Mouse (Mus musculus) midbrain, postnatal 0 days (tissue): ENCODE data around the gene Ifnar2. TPM values are rescaled to one million over a fixed set of nuclear protein-coding genes. Genes with fewer than 3 reads are reported as not detected.

Experiments
- ATAC-seq: fragments of 200-750 bp; cut with Nextera tagmentation; 2 replicates; pipeline ENCODE4 v1.8.0; 2017; ENCODE audit warnings: moderate number of reproducible peaks, mild to moderate bottlenecking, moderate TSS enrichment, moderate library complexity; ENCODE audit not compliant: low FRiP score
- DNase-seq: peaks from one replicate; pipeline ENCODE4 v3.0.0-alpha.2; 2015; ENCODE audit warnings: low spot score
- H3K27ac ChIP-seq: fragments of 300-500 bp; sonication (generic); 2 replicates; pipeline ENCODE4 v1.5.1; 2014; ENCODE audit warnings: low read depth, mild to moderate bottlenecking, low read length, mixed read lengths
- H3K27me3 ChIP-seq: fragments of 300-500 bp; sonication (generic); 2 replicates; pipeline ENCODE4 v1.6.1; 2014; ENCODE audit warnings: low read length, control low read depth, mixed read lengths; ENCODE audit not compliant: insufficient read depth
- H3K36me3 ChIP-seq: fragments of 300-500 bp; sonication (generic); 2 replicates; pipeline ENCODE4 v1.6.1; 2014; ENCODE audit warnings: low read length, control low read depth, mixed read lengths; ENCODE audit not compliant: insufficient read depth
- H3K4me1 ChIP-seq: fragments of 300-500 bp; sonication (generic); 2 replicates; pipeline ENCODE4 v1.6.1; 2014; ENCODE audit warnings: mild to moderate bottlenecking, control low read depth, antibody characterized with exemption, low read length, mixed read lengths; ENCODE audit not compliant: insufficient read depth
- H3K4me2 ChIP-seq: fragments of 300-500 bp; sonication (generic); 2 replicates; pipeline ENCODE4 v1.6.1; 2014; ENCODE audit warnings: low read depth, mild to moderate bottlenecking, low read length, mixed read lengths; ENCODE audit not compliant: poor library complexity, severe bottlenecking
- H3K4me3 ChIP-seq: fragments of 300-500 bp; sonication (generic); 2 replicates; pipeline ENCODE4 v1.5.1; 2014; ENCODE audit warnings: low read depth, mild to moderate bottlenecking, low read length, moderate library complexity
- H3K9ac ChIP-seq: fragments of 300-500 bp; sonication (generic); replicated peaks from 2 replicates; pipeline ENCODE4 v1.6.1; 2014; ENCODE audit warnings: mild to moderate bottlenecking, low read length, moderate library complexity, mixed read lengths; ENCODE audit not compliant: poor library complexity, severe bottlenecking
- H3K9me3 ChIP-seq: fragments of 300-500 bp; sonication (generic); 2 replicates; pipeline ENCODE4 v1.6.1; 2016; ENCODE audit warnings: low read length, control low read depth
- CTCF ChIP-seq: IDR thresholded peaks from 2 replicates; pipeline ENCODE4 v1.5.1; 2016; ENCODE audit warnings: antibody characterized with exemption, mild to moderate bottlenecking
- WGBS: fragments of 180-500 bp; shearing (Covaris S2); extraction: QIAGEN DNeasy Blood & Tissue Kit; methylation state at CpG from one replicate; pipeline ENCODE4 v1.1.7; 2014; 5-methylcytosine and 5-hydroxymethylcytosine counted together
- polyA plus RNA-seq: library from polyadenylated mRNA; unstranded; fragments of >200 nt; fragmentation: Nextera tagmentation; extraction: Ambion mirVana; gene quantifications from 2 replicates; pipeline ENCODE4 v1.2.1, GENCODE M21; 2015
- total RNA-seq: library from RNA; depleted of rRNA; stranded (reverse); fragments of >200 nt; gene quantifications from 2 replicates; pipeline ENCODE4 v1.2.3, GENCODE M21; 2014; rRNA removed

Gene Ifnar2
- total and polyA plus RNA-seq, 2 experiments from 2014 or later: 32.2 to 40.1 TPM

- Histone ChIP-seq H3K4me2 (no peak overlapping the region), H3K36me3 (no peaks in the 10 kb centered on the region), H3K27ac (no peak overlapping the region), H3K4me3 (no peak overlapping the region), H3K27me3 (no peaks in the 10 kb centered on the region), H3K9ac (no peak overlapping the region), H3K4me1 (no peaks in the 10 kb centered on the region), H3K9me3 (no peaks in the 10 kb centered on the region)
- DNase-seq (no peak), ATAC-seq (no peak)
- TF ChIP-seq CTCF: no peak
- 74% methylated on average over 6 of the region's 6 CpGs for WGBS
Measured at GRCm38 (mm10) chr16:91447512-91447900, 74.9 kb downstream of the Ifnar2 start.

DNA sequence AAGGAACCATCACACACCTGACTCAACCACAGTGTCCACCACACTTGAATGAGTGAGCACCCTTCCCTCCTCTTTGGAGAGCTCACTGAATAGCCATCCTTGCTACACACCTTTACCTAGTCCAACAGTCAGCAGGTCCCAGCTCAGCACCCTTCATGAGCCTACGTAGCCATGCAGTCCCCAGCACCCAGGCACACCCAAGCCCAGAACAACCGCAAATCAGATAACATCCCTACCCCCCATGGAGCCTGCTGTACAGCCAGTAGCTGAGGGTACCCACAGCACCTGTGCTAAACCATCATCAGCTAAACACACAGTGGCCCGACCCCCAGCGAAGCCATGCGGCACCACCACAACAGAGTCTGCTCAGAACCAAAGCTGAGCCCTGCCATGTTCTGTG lies 75.5 kb downstream of the Ifnar2 start:
- H3K9ac ChIP-seq: no peak overlapping the region
- ATAC-seq: no peak

GRCm38 (mm10) chr16:91448895-91449294 lies 76.3 kb downstream of the Ifnar2 start:
- ATAC-seq (no peak), DNase-seq (no peak)
- Histone ChIP-seq H3K9ac (no peak overlapping the region), H3K27ac (no peak overlapping the region), H3K4me1 (no peaks in the 10 kb centered on the region), H3K9me3 (no peaks in the 10 kb centered on the region), H3K4me3 (no peak overlapping the region), H3K36me3 (no peaks in the 10 kb centered on the region), H3K27me3 (no peaks in the 10 kb centered on the region), H3K4me2 (no peak overlapping the region)
- 86% methylated on average over 7 of the region's 7 CpGs for WGBS
- TF ChIP-seq CTCF: no peak

More for the DNA sequence above, 75.5 kb downstream of the Ifnar2 start:
- no peak overlapping the region for H3K4me2 ChIP-seq
- no peaks in the 10 kb centered on the region for H3K9me3 ChIP-seq
- H3K36me3 ChIP-seq: no peaks in the 10 kb centered on the region
- H3K27me3 ChIP-seq: no peaks in the 10 kb centered on the region
- 94% methylated on average over 5 of the region's 5 CpGs for WGBS
- no peaks in the 10 kb centered on the region for H3K4me1 ChIP-seq
- H3K4me3 ChIP-seq: no peak overlapping the region
- no peak overlapping the region for H3K27ac ChIP-seq
- DNase-seq: no peak
- no peak for TF ChIP-seq CTCF

- Histone ChIP-seq H3K9me3 (no peaks in the 10 kb centered on the region), H3K4me3 (no peak overlapping the region), H3K9ac (no peak overlapping the region), H3K4me1 (no peaks in the 10 kb centered on the region), H3K27ac (no peak overlapping the region), H3K4me2 (no peak overlapping the region), H3K36me3 (no peaks in the 10 kb centered on the region), H3K27me3 (no peaks in the 10 kb centered on the region)
- ATAC-seq (no peak), DNase-seq (no peak)
- WGBS: 84% methylated on average over 12 of the region's 12 CpGs
- no peak for TF ChIP-seq CTCF
Measured at GRCm38 (mm10) chr16:91450137-91451064, 77.8 kb downstream of the Ifnar2 start.

DNA sequence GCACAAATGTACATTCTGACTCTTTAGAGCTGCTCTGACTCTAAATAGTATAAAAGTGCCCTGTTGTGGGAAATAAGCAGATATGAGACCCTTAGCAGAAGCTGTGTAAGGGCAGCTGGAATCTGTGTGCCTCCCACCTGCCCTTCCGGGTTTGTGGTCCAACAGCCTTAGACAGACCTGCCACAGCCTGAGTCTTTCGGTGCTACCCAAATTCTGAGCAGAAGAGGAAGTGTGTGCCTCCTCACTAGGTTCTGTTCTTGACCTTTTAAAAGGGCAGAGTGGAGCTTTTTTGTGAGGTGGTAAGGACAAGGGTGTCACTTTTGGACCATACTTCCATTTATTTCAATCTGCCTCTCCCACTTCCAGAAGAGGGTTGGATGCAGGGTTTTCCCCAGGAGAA lies 79.4 kb downstream of the Ifnar2 start:
- Histone ChIP-seq H3K4me2 (no peak overlapping the region), H3K9ac (no peak overlapping the region), H3K9me3 (no peaks in the 10 kb centered on the region), H3K4me1 (no peaks in the 10 kb centered on the region), H3K36me3 (no peaks in the 10 kb centered on the region), H3K27me3 (no peaks in the 10 kb centered on the region), H3K27ac (no peak overlapping the region), H3K4me3 (no peak overlapping the region)
- WGBS: 72% methylated on average over 2 of the region's 2 CpGs
- no peak for TF ChIP-seq CTCF
- no peak for DNase-seq
- ATAC-seq: no peak

DNA sequence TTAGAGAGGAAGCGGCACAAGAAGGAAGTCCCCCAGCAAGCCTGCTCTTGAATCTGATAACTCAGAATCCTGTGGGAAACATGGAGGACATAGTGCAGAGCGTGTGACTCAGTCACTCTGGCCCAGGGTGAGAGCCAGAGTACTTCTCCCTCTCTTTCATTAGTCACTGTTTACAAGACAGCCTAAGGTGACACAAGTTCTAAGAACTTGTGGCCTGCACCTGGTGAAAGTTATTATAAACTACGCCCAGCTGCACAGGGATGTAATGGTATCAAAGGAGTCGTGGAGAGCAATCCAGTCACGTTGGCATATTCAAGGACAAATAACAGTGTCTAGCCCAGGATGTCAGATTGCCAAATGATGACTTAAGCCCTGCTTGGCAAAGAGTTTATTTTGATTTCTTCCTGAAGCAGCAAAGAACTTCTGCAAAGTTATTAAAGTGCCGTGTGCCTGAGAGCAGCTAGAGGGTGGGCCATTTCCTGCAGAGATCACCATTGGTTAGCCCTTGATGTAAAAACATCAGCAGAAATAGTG lies 79.8 kb downstream of the Ifnar2 start:
- Histone ChIP-seq H3K4me3 (no peak overlapping the region), H3K36me3 (no peaks in the 10 kb centered on the region), H3K9me3 (no peaks in the 10 kb centered on the region), H3K27me3 (no peaks in the 10 kb centered on the region), H3K9ac (no peak overlapping the region), H3K4me2 (no peak overlapping the region), H3K4me1 (no peaks in the 10 kb centered on the region), H3K27ac (no peak overlapping the region)
- TF ChIP-seq CTCF: no peak
- WGBS: 84% methylated on average over 6 of the region's 6 CpGs
- DNase-seq (no peak), ATAC-seq (no peak)

Other genes with a start within 250 kb of the Ifnar2 start
- 36.0 and 58.4 TPM in 2 replicates for gene Olig2, start 147.3 kb upstream of the Ifnar2 start, total RNA-seq
- gene Olig2, start 147.3 kb upstream of the Ifnar2 start, polyA plus RNA-seq: 13.3 and 15.7 TPM in 2 replicates
- 153 and 196 TPM in 2 replicates for gene Olig1, start 103.0 kb upstream of the Ifnar2 start, total RNA-seq
- gene Olig1, start 103.0 kb upstream of the Ifnar2 start, polyA plus RNA-seq: 167 and 180 TPM in 2 replicates
- gene Gm21970, start 18.9 kb downstream of the Ifnar2 start, total RNA-seq: not detected in 2 replicates
- gene Gm21970, start 18.9 kb downstream of the Ifnar2 start, polyA plus RNA-seq: not detected in 2 replicates
- gene Il10rb, start 33.4 kb downstream of the Ifnar2 start, total RNA-seq: 5.5 and 7.5 TPM in 2 replicates
- gene Il10rb, start 33.4 kb downstream of the Ifnar2 start, polyA plus RNA-seq: 10.5 and 12.8 TPM in 2 replicates
- 61.1 and 78.9 TPM in 2 replicates for gene Ifnar1, start 112.5 kb downstream of the Ifnar2 start, total RNA-seq
- 30.9 and 32.4 TPM in 2 replicates for gene Ifnar1, start 112.5 kb downstream of the Ifnar2 start, polyA plus RNA-seq
- 59.3 and 75.1 TPM in 2 replicates for gene Ifngr2, start 174.3 kb downstream of the Ifnar2 start, total RNA-seq
- gene Ifngr2, start 174.3 kb downstream of the Ifnar2 start, polyA plus RNA-seq: 140 and 141 TPM in 2 replicates
- 78.2 and 83.9 TPM in 2 replicates for gene Tmem50b, start 225.0 kb downstream of the Ifnar2 start, total RNA-seq
- gene Tmem50b, start 225.0 kb downstream of the Ifnar2 start, polyA plus RNA-seq: 103 and 107 TPM in 2 replicates
- gene Dnajc28, start 246.2 kb downstream of the Ifnar2 start, total RNA-seq: 3.9 and 6.1 TPM in 2 replicates
- 2.6 and 4.3 TPM in 2 replicates for gene Dnajc28, start 246.2 kb downstream of the Ifnar2 start, polyA plus RNA-seq